ENCODE assay signal across 20 mouse cellular contexts in genomic region chr11:60136491-60136890, GRCm38 (mm10).
"Had no signal": no experiment of that assay in that cellular context is flagged by ENCODE, and none has a peak within 500 bp of the region (broad histone marks: within the 10 kb centered on the region; RNA-seq: fewer than 3 reads in every experiment).

No protein-coding gene starts in this region.

- H3K4me2 ChIP-seq: limb, embryonic 12.5 days; limb, embryonic 15.5 days; liver, embryonic 11.5 days; lung, embryonic 14.5 days; midbrain, embryonic 13.5 days; neural tube, embryonic 13.5 days had no signal

- DNase-seq: kidney, postnatal 14 days; kidney, postnatal 4 days; left cerebral cortex, postnatal 4 days; liver, postnatal 0 days; lung, embryonic 14.5 days; retina, postnatal 1 day; right cerebral cortex, postnatal 25 days; thymus, adult 18-20 months; thymus, postnatal 36 days had no signal

- H3K36me3 ChIP-seq: limb, embryonic 15.5 days; midbrain, embryonic 13.5 days; neural tube, embryonic 13.5 days had no signal

- H3K4me3 ChIP-seq: limb, embryonic 12.5 days; limb, embryonic 15.5 days; midbrain, embryonic 10.5 days; midbrain, embryonic 13.5 days; myocyte; neural tube, embryonic 13.5 days had no signal

- H3K27me3 ChIP-seq: limb, embryonic 12.5 days; limb, embryonic 15.5 days; midbrain, embryonic 13.5 days; neural tube, embryonic 13.5 days had no signal

- ATAC-seq: liver, postnatal 0 days; lung, postnatal 0 days; midbrain, embryonic 13.5 days; midbrain, embryonic 16.5 days had no signal

- H3K27ac ChIP-seq: limb, embryonic 12.5 days; limb, embryonic 15.5 days; liver, embryonic 14.5 days; macrophage; midbrain, embryonic 10.5 days; midbrain, embryonic 13.5 days; neural tube, embryonic 13.5 days had no signal

- H3K9me3 ChIP-seq: limb, embryonic 12.5 days; limb, embryonic 15.5 days; midbrain, embryonic 10.5 days; midbrain, embryonic 13.5 days; neural tube, embryonic 13.5 days had no signal

- H3K9ac ChIP-seq: limb, embryonic 12.5 days; limb, embryonic 15.5 days; liver, embryonic 14.5 days; liver, postnatal 0 days; lung, embryonic 14.5 days; midbrain, embryonic 13.5 days; neural tube, embryonic 13.5 days had no signal
